Mouse (Mus musculus): ENCODE measurements around the gene Tmem214. TPM values are rescaled to one million over a fixed set of nuclear protein-coding genes. Genes with fewer than 3 reads are reported as not detected.

Gene Tmem214
- polyA plus RNA-seq, 1 experiment from 2014 or later = 37.5 TPM

- Histone ChIP-seq H3K36me3 (replicated peaks; ENCODE audit: control insufficient read depth, insufficient read depth, low read depth, low read length) (peaks cover 8% of the 10 kb centered on the region), H3K4me1 (ENCODE audit: control insufficient read depth, insufficient read depth, low read length) (peaks cover 5% of the 10 kb centered on the region; the same call in 1 of the 2 replicates), H3K27ac (replicated peaks; ENCODE audit: low read depth, low read length) (no peak overlapping the region), H3K4me3 (ENCODE audit: low read depth, low read length) (no peak overlapping the region), H3K27me3 (ENCODE audit: control insufficient read depth, insufficient read depth, low read length) (no peaks in the 10 kb centered on the region), H3K9ac (replicated peaks; ENCODE audit: low read length) (no peak overlapping the region), H3K9me3 (replicated peaks; ENCODE audit: control insufficient read depth, low read length) (no peaks in the 10 kb centered on the region), H3K4me2 (ENCODE audit: low read depth, low read length) (no peak overlapping the region)
- WGBS = 89% methylated on average over 6 of the region's 6 CpGs
- DNase-seq (ENCODE audit: low spot score) (no peak), ATAC-seq (replicated peaks; ENCODE audit: insufficient number of reproducible peaks, low FRiP score, low TSS enrichment, low read depth) (no peak)
These were observed 55.3 kb downstream of the Tmem214 start for GRCm38 (mm10) chr5:30923119-30923518.

GRCm38 (mm10) chr5:30924614-30925013, 56.8 kb downstream of the Tmem214 start:
- ATAC-seq (replicated peaks; ENCODE audit: insufficient number of reproducible peaks, low FRiP score, low TSS enrichment, low read depth) = no peak
- H3K9me3 ChIP-seq (replicated peaks; ENCODE audit: control insufficient read depth, low read length) = no peaks in the 10 kb centered on the region
- 80% methylated on average over 8 of the region's 8 CpGs for WGBS

GRCm38 (mm10) chr5:30925217-30925616, 57.4 kb downstream of the Tmem214 start:
- no peak for DNase-seq (ENCODE audit: low spot score)
- Histone ChIP-seq H3K27me3 (ENCODE audit: control insufficient read depth, insufficient read depth, low read length) (no peaks in the 10 kb centered on the region), H3K9ac (replicated peaks; ENCODE audit: low read length) (no peak overlapping the region), H3K27ac (replicated peaks; ENCODE audit: low read depth, low read length) (no peak overlapping the region), H3K4me3 (ENCODE audit: low read depth, low read length) (no peak overlapping the region), H3K36me3 (replicated peaks; ENCODE audit: control insufficient read depth, insufficient read depth, low read depth, low read length) (peaks cover under 1% of the 10 kb centered on the region; the same call in 1 of the 2 replicates), H3K9me3 (replicated peaks; ENCODE audit: control insufficient read depth, low read length) (no peaks in the 10 kb centered on the region), H3K4me1 (ENCODE audit: control insufficient read depth, insufficient read depth, low read length) (peaks cover 5% of the 10 kb centered on the region; the same call in 1 of the 2 replicates), H3K4me2 (ENCODE audit: low read depth, low read length) (no peak overlapping the region)
- no peak for ATAC-seq (replicated peaks; ENCODE audit: insufficient number of reproducible peaks, low FRiP score, low TSS enrichment, low read depth)
- 88% methylated on average over 5 of the region's 5 CpGs for WGBS

More at GRCm38 (mm10) chr5:30924614-30925013, 56.8 kb downstream of the Tmem214 start:
- H3K4me3 ChIP-seq (ENCODE audit: low read depth, low read length) = no peak overlapping the region
- peaks cover 5% of the 10 kb centered on the region; the same call in 1 of the 2 replicates for H3K4me1 ChIP-seq (ENCODE audit: control insufficient read depth, insufficient read depth, low read length)
- peaks cover 3% of the 10 kb centered on the region; the same call in 1 of the 2 replicates for H3K36me3 ChIP-seq (replicated peaks; ENCODE audit: control insufficient read depth, insufficient read depth, low read depth, low read length)
- no peak overlapping the region for H3K27ac ChIP-seq (replicated peaks; ENCODE audit: low read depth, low read length)
- no peaks in the 10 kb centered on the region for H3K27me3 ChIP-seq (ENCODE audit: control insufficient read depth, insufficient read depth, low read length)
- H3K4me2 ChIP-seq (ENCODE audit: low read depth, low read length) = no peak overlapping the region
- H3K9ac ChIP-seq (replicated peaks; ENCODE audit: low read length) = no peak overlapping the region
- DNase-seq (ENCODE audit: low spot score) = no peak

GRCm38 (mm10) chr5:30926073-30926472, 58.3 kb downstream of the Tmem214 start:
- no peaks in the 10 kb centered on the region for H3K9me3 ChIP-seq (replicated peaks; ENCODE audit: control insufficient read depth, low read length)
- H3K4me2 ChIP-seq (ENCODE audit: low read depth, low read length) = no peak overlapping the region
- ATAC-seq (replicated peaks; ENCODE audit: insufficient number of reproducible peaks, low FRiP score, low TSS enrichment, low read depth) (no peak), DNase-seq (ENCODE audit: low spot score) (no peak)
- H3K27ac ChIP-seq (replicated peaks; ENCODE audit: low read depth, low read length) = no peak overlapping the region
- H3K9ac ChIP-seq (replicated peaks; ENCODE audit: low read length) = no peak overlapping the region
- 77% methylated on average over 2 of the region's 2 CpGs for WGBS
- peaks cover 5% of the 10 kb centered on the region; the same call in 1 of the 2 replicates for H3K4me1 ChIP-seq (ENCODE audit: control insufficient read depth, insufficient read depth, low read length)
- H3K4me3 ChIP-seq (ENCODE audit: low read depth, low read length) = no peak overlapping the region
- H3K36me3 ChIP-seq (replicated peaks; ENCODE audit: control insufficient read depth, insufficient read depth, low read depth, low read length) = no peaks in the 10 kb centered on the region
- H3K27me3 ChIP-seq (ENCODE audit: control insufficient read depth, insufficient read depth, low read length) = no peaks in the 10 kb centered on the region

GRCm38 (mm10) chr5:30927945-30928529, 60.2 kb downstream of the Tmem214 start:
- Histone ChIP-seq H3K4me3 (ENCODE audit: low read depth, low read length) (no peak overlapping the region), H3K9ac (replicated peaks; ENCODE audit: low read length) (0 out of 2 replicates have a peak overlapping the region, but pooled peaks have one; percentile 15), H3K27me3 (ENCODE audit: control insufficient read depth, insufficient read depth, low read length) (no peaks in the 10 kb centered on the region), H3K4me2 (ENCODE audit: low read depth, low read length) (no peak overlapping the region), H3K4me1 (ENCODE audit: control insufficient read depth, insufficient read depth, low read length) (no peaks in the 10 kb centered on the region), H3K27ac (replicated peaks; ENCODE audit: low read depth, low read length) (no peak overlapping the region), H3K9me3 (replicated peaks; ENCODE audit: control insufficient read depth, low read length) (no peaks in the 10 kb centered on the region), H3K36me3 (replicated peaks; ENCODE audit: control insufficient read depth, insufficient read depth, low read depth, low read length) (no peaks in the 10 kb centered on the region)
- ATAC-seq (replicated peaks; ENCODE audit: insufficient number of reproducible peaks, low FRiP score, low TSS enrichment, low read depth) (no peak), DNase-seq (ENCODE audit: low spot score) (peak; percentile 62)
- 41% methylated on average over 7 of the region's 7 CpGs for WGBS

Other genes starting within 250 kb of the Tmem214 start
- 22.0 and 23.5 TPM in 2 replicates for gene Slc35f6, start 220.1 kb upstream of the Tmem214 start, polyA plus RNA-seq (2014; fragmentation: Nextera tagmentation; extraction: Ambion mirVana)
- 435 and 450 TPM in 2 replicates for gene Cenpa, start 201.2 kb upstream of the Tmem214 start, polyA plus RNA-seq (2014; fragmentation: Nextera tagmentation; extraction: Ambion mirVana)
- gene Dpysl5, start 156.4 kb upstream of the Tmem214 start, polyA plus RNA-seq (2014; fragmentation: Nextera tagmentation; extraction: Ambion mirVana) = 17.6 and 22.2 TPM in 2 replicates
- 15.4 and 18.1 TPM in 2 replicates for gene Mapre3, start 53.4 kb upstream of the Tmem214 start, polyA plus RNA-seq (2014; fragmentation: Nextera tagmentation; extraction: Ambion mirVana)
- gene Agbl5, start 20.7 kb downstream of the Tmem214 start, polyA plus RNA-seq (2014; fragmentation: Nextera tagmentation; extraction: Ambion mirVana) = 31.5 and 33.0 TPM in 2 replicates
- 347 and 379 TPM in 2 replicates for gene Ost4, start 39.8 kb downstream of the Tmem214 start, polyA plus RNA-seq (2014; fragmentation: Nextera tagmentation; extraction: Ambion mirVana)
- gene Emilin1, start 45.4 kb downstream of the Tmem214 start, polyA plus RNA-seq (2014; fragmentation: Nextera tagmentation; extraction: Ambion mirVana) = 79.7 and 95.4 TPM in 2 replicates
- gene Khk, start 53.4 kb downstream of the Tmem214 start, polyA plus RNA-seq (2014; fragmentation: Nextera tagmentation; extraction: Ambion mirVana) = 9.2 and 9.9 TPM in 2 replicates
- 3.7 and 4.4 TPM in 2 replicates for gene Cgref1, start 77.6 kb downstream of the Tmem214 start, polyA plus RNA-seq (2014; fragmentation: Nextera tagmentation; extraction: Ambion mirVana)
- gene Preb, start 92.3 kb downstream of the Tmem214 start, polyA plus RNA-seq (2014; fragmentation: Nextera tagmentation; extraction: Ambion mirVana) = 88.2 and 95.1 TPM in 2 replicates
- not detected in 2 replicates for gene Tcf23, start 100.7 kb downstream of the Tmem214 start, polyA plus RNA-seq (2014; fragmentation: Nextera tagmentation; extraction: Ambion mirVana)
- 88.2 and 105 TPM in 2 replicates for gene Atraid, start 180.3 kb downstream of the Tmem214 start, polyA plus RNA-seq (2014; fragmentation: Nextera tagmentation; extraction: Ambion mirVana)
- gene Slc5a6, start 180.9 kb downstream of the Tmem214 start, polyA plus RNA-seq (2014; fragmentation: Nextera tagmentation; extraction: Ambion mirVana) = 6.6 and 6.7 TPM in 2 replicates
- 21.3 and 23.5 TPM in 2 replicates for gene Cad, start 186.8 kb downstream of the Tmem214 start, polyA plus RNA-seq (2014; fragmentation: Nextera tagmentation; extraction: Ambion mirVana)
- gene Dnajc5g, start 238.3 kb downstream of the Tmem214 start, polyA plus RNA-seq (2014; fragmentation: Nextera tagmentation; extraction: Ambion mirVana) = not detected in 2 replicates
- gene Slc30a3, start 240.2 kb downstream of the Tmem214 start, polyA plus RNA-seq (2014; fragmentation: Nextera tagmentation; extraction: Ambion mirVana) = 0.46 and 0.59 TPM in 2 replicates
- gene Trim54, start 248.7 kb downstream of the Tmem214 start, polyA plus RNA-seq (2014; fragmentation: Nextera tagmentation; extraction: Ambion mirVana) = not detected in 2 replicates

Measured in embryonic facial prominence, embryonic 11.5 days (tissue).